Mouse (Mus musculus): ENCODE data around the gene Tut7.
A peak's percentile ranks its signal among the peaks of the same experiment; 100 is the strongest.
"Not testable (repeated sequence)": the region's sequence is repeated elsewhere in the genome, so short reads cannot be mapped to it uniquely, and the experiment has no call there.

The Tut7 gene

GRCm38 (mm10) chr13:59832454-59832853 is 9.5 kb upstream of the Tut7 start:
- DNase-seq (ENCODE audit: low read depth): no peak

GRCm38 (mm10) chr13:59825966-59826365 is 3.0 kb upstream of the Tut7 start:
- DNase-seq (ENCODE audit: low read depth): no peak

GRCm38 (mm10) chr13:59820836-59821235 is 2.1 kb downstream of the Tut7 start:
- DNase-seq (ENCODE audit: low read depth): no peak

- DNase-seq (ENCODE audit: low read depth): no peak
These were observed 2.8 kb downstream of the Tut7 start for GRCm38 (mm10) chr13:59820114-59820513.

- no peak for DNase-seq (ENCODE audit: low read depth)
These were observed 5.6 kb downstream of the Tut7 start for GRCm38 (mm10) chr13:59817352-59817751.

- peak; percentile 23 for DNase-seq (ENCODE audit: low read depth)
These were observed 8.8 kb downstream of the Tut7 start for GRCm38 (mm10) chr13:59814109-59814591.

- no peak for DNase-seq (ENCODE audit: low read depth)
These were observed 11.4 kb downstream of the Tut7 start for GRCm38 (mm10) chr13:59811581-59811980.

- no peak for DNase-seq (ENCODE audit: low read depth)
These were observed 21.9 kb downstream of the Tut7 start for GRCm38 (mm10) chr13:59801000-59801399.

GRCm38 (mm10) chr13:59800077-59800476 is 22.9 kb downstream of the Tut7 start:
- DNase-seq (ENCODE audit: low read depth): no peak

- no peak for DNase-seq (ENCODE audit: low read depth)
These were observed 24.6 kb downstream of the Tut7 start for GRCm38 (mm10) chr13:59798306-59798705.

- DNase-seq (ENCODE audit: low read depth): no peak
These were observed 26.5 kb downstream of the Tut7 start for GRCm38 (mm10) chr13:59796466-59796848.

- DNase-seq (ENCODE audit: low read depth): peak; percentile 17
These were observed 27.0 kb downstream of the Tut7 start for GRCm38 (mm10) chr13:59795807-59796465.

- DNase-seq (ENCODE audit: low read depth): no peak
These were observed 28.2 kb downstream of the Tut7 start for GRCm38 (mm10) chr13:59794786-59795185.

- no peak for DNase-seq (ENCODE audit: low read depth)
These were observed 40.8 kb downstream of the Tut7 start, which contains the start of gene Gm49354 for GRCm38 (mm10) chr13:59782145-59782544. TSS of gene Gm49354 (minus strand) at chr13:59782245.

- not testable (repeated sequence) for DNase-seq (ENCODE audit: low read depth)
These were observed 43.1 kb downstream of the Tut7 start for GRCm38 (mm10) chr13:59779744-59780264.

- no peak for DNase-seq (ENCODE audit: low read depth)
These were observed 43.7 kb downstream of the Tut7 start for GRCm38 (mm10) chr13:59779213-59779612.

GRCm38 (mm10) chr13:59775168-59775567 is 47.8 kb downstream of the Tut7 start:
- DNase-seq (ENCODE audit: low read depth): no peak

- peak; percentile 47 for DNase-seq (ENCODE audit: low read depth)
These were observed 51.7 kb downstream of the Tut7 start for GRCm38 (mm10) chr13:59771257-59771656.

- peak; percentile 13 for DNase-seq (ENCODE audit: low read depth)
These were observed 52.1 kb downstream of the Tut7 start for GRCm38 (mm10) chr13:59770847-59771246.

GRCm38 (mm10) chr13:59770164-59770562 is 52.8 kb downstream of the Tut7 start:
- peak; percentile 92 for DNase-seq (ENCODE audit: low read depth)

GRCm38 (mm10) chr13:59769296-59770163 is 53.4 kb downstream of the Tut7 start, which contains the start of gene Isca1:
TSS of gene Isca1 (minus strand) at chr13:59769810.
- peak; percentile 96 for DNase-seq (ENCODE audit: low read depth)

- DNase-seq (ENCODE audit: low read depth): no peak
These were observed 54.4 kb downstream of the Tut7 start for GRCm38 (mm10) chr13:59768531-59768930.

Measured in c-Kit-positive CD71-negative TER-119-negative erythroid progenitor cells, embryonic 14.5 days (primary cell).